Mouse (Mus musculus) megakaryocyte, embryonic 14.5 days (primary cell): ENCODE data around the gene E2f3.

Experiments used
- FLI1 ChIP-seq: IDR thresholded peaks from 2 replicates; pipeline ENCODE4 v1.6.1; 2012; ENCODE audit warnings: low read length, inconsistent platforms, mixed read lengths
- GATA1 ChIP-seq: IDR thresholded peaks from 3 replicates; pipeline ENCODE4 v1.6.1; 2012; ENCODE audit warnings: mixed read lengths, low read length, inconsistent platforms, borderline replicate concordance

- TF ChIP-seq GATA1, result no peak
- no peak for TF ChIP-seq FLI1
These were observed 15.5 kb downstream of the E2f3 start for GRCm38 (mm10) chr13:29970333-29970732.
